Mouse (Mus musculus) kidney, embryonic 15.5 days (tissue): Measurements from ENCODE around the gene Myadml2. TPM values are rescaled to one million over a fixed set of nuclear protein-coding genes. Genes with fewer than 3 reads are reported as not detected.
A peak's percentile ranks its signal among the peaks of the same experiment; 100 is the strongest.

Experiments
- ATAC-seq: fragments of 200-750 bp; cut with Nextera tagmentation; replicated peaks from 2 replicates; pipeline ENCODE4 v1.8.0; 2017; ENCODE audit warnings: moderate TSS enrichment; ENCODE audit not compliant: low FRiP score
- H3K27ac ChIP-seq: fragments of 300-500 bp; sonication (generic); 2 replicates; pipeline ENCODE4 v1.5.1; 2015; ENCODE audit warnings: mild to moderate bottlenecking, inconsistent platforms
- H3K27me3 ChIP-seq: fragments of 300-500 bp; sonication (generic); 2 replicates; pipeline ENCODE4 v1.6.1; 2015; ENCODE audit warnings: inconsistent platforms
- H3K36me3 ChIP-seq: fragments of 300-500 bp; sonication (generic); 2 replicates; pipeline ENCODE4 v1.6.1; 2015; ENCODE audit warnings: inconsistent platforms
- H3K4me1 ChIP-seq: fragments of 300-500 bp; sonication (generic); 2 replicates; pipeline ENCODE4 v1.6.1; 2015; ENCODE audit warnings: inconsistent platforms
- H3K4me2 ChIP-seq: fragments of 300-500 bp; sonication (generic); 2 replicates; pipeline ENCODE4 v1.6.1; 2015; ENCODE audit warnings: moderate library complexity, mild to moderate bottlenecking, inconsistent platforms
- H3K4me3 ChIP-seq: fragments of 300-500 bp; sonication (generic); replicated peaks from 2 replicates; pipeline ENCODE4 v1.5.1; 2015; ENCODE audit warnings: mild to moderate bottlenecking, inconsistent platforms
- H3K9ac ChIP-seq: fragments of 300-500 bp; sonication (generic); 2 replicates; pipeline ENCODE4 v1.6.1; 2015; ENCODE audit warnings: mild to moderate bottlenecking, inconsistent platforms
- H3K9me3 ChIP-seq: fragments of 300-500 bp; sonication (generic); replicated peaks from 2 replicates; pipeline ENCODE4 v1.6.1; 2016; ENCODE audit warnings: inconsistent platforms
- WGBS: fragments of 180-500 bp; shearing (Covaris S2); methylation state at CpG from one replicate; pipeline ENCODE4 v1.1.7; 2015; ENCODE audit warnings: mixed read lengths; 5-methylcytosine and 5-hydroxymethylcytosine counted together
- polyA plus RNA-seq: library from polyadenylated mRNA; unstranded; fragments of >200 nt; fragmentation: Nextera tagmentation; extraction: Ambion mirVana; gene quantifications from 2 replicates; pipeline ENCODE4 v1.2.1, GENCODE M21; 2015

Myadml2 gene
- polyA plus RNA-seq = 0.28 and 0.29 TPM in 2 replicates

GRCm38 (mm10) chr11:120648001-120648476, at the start of gene Myadml2:
Gene Myadml2 (minus strand): TSS chr11:120648158.
- Histone ChIP-seq H3K27me3 (peaks cover 17% of the 10 kb centered on the region; the same call in 1 of the 2 replicates), H3K4me2 (peak within 1 kb of the TSS; percentile 56), H3K27ac (no peak within 1 kb of the TSS), H3K9me3 (no peaks in the 10 kb centered on the region), H3K4me1 (peaks cover 18% of the 10 kb centered on the region), H3K9ac (peak within 1 kb of the TSS; percentile 33; the same call in 1 of the 2 replicates), H3K4me3 (peak within 1 kb of the TSS; percentile 14), H3K36me3 (no peaks in the 10 kb centered on the region)
- no peak for ATAC-seq
- 7% methylated on average over 13 of the region's 13 CpGs for WGBS

GRCm38 (mm10) chr11:120697741-120698140, 49.8 kb upstream of the Myadml2 start:
- Histone ChIP-seq H3K4me3 (no peak overlapping the region), H3K27me3 (no peaks in the 10 kb centered on the region), H3K9ac (no peak overlapping the region), H3K36me3 (peaks cover 54% of the 10 kb centered on the region), H3K4me1 (peaks cover 48% of the 10 kb centered on the region), H3K4me2 (no peak overlapping the region), H3K9me3 (no peaks in the 10 kb centered on the region), H3K27ac (peak overlapping the region; percentile 34)
- WGBS = 36% methylated on average over 10 of the region's 10 CpGs
- peak; percentile 59 for ATAC-seq

GRCm38 (mm10) chr11:120696568-120696967, 48.6 kb upstream of the Myadml2 start:
- 92% methylated on average over 6 of the region's 6 CpGs for WGBS

GRCm38 (mm10) chr11:120695641-120696040, 47.7 kb upstream of the Myadml2 start:
- Histone ChIP-seq H3K9ac (no peak overlapping the region), H3K27ac (peak overlapping the region; percentile 86), H3K9me3 (no peaks in the 10 kb centered on the region), H3K36me3 (peaks cover 43% of the 10 kb centered on the region), H3K27me3 (no peaks in the 10 kb centered on the region), H3K4me2 (peak overlapping the region; percentile 1; the same call in 1 of the 2 replicates), H3K4me1 (peaks cover 48% of the 10 kb centered on the region), H3K4me3 (no peak overlapping the region)
- WGBS = 13% methylated on average over 12 of the region's 12 CpGs
- peak; percentile 84 for ATAC-seq

More at GRCm38 (mm10) chr11:120696568-120696967, 48.6 kb upstream of the Myadml2 start:
- no peaks in the 10 kb centered on the region for H3K9me3 ChIP-seq
- peak overlapping the region; percentile 86; the same call in 1 of the 2 replicates for H3K27ac ChIP-seq
- no peak for ATAC-seq
- H3K4me2 ChIP-seq = no peak overlapping the region
- H3K9ac ChIP-seq = no peak overlapping the region
- H3K4me1 ChIP-seq = peaks cover 48% of the 10 kb centered on the region
- no peaks in the 10 kb centered on the region for H3K27me3 ChIP-seq
- peaks cover 46% of the 10 kb centered on the region for H3K36me3 ChIP-seq
- H3K4me3 ChIP-seq = no peak overlapping the region

GRCm38 (mm10) chr11:120695184-120695583, 47.2 kb upstream of the Myadml2 start:
- no peaks in the 10 kb centered on the region for H3K27me3 ChIP-seq
- no peaks in the 10 kb centered on the region for H3K9me3 ChIP-seq
- no peak overlapping the region for H3K4me3 ChIP-seq
- 15% methylated on average over 4 of the region's 4 CpGs for WGBS
- H3K36me3 ChIP-seq = peaks cover 43% of the 10 kb centered on the region
- H3K4me1 ChIP-seq = peaks cover 48% of the 10 kb centered on the region
- ATAC-seq = peak; percentile 66
- H3K27ac ChIP-seq = peak overlapping the region; percentile 86
- peak overlapping the region; percentile 4; the same call in 1 of the 2 replicates for H3K4me2 ChIP-seq
- H3K9ac ChIP-seq = no peak overlapping the region

GRCm38 (mm10) chr11:120693461-120693860, 45.5 kb upstream of the Myadml2 start:
- WGBS = 79% methylated on average over 3 of the region's 3 CpGs
- H3K9ac ChIP-seq = no peak overlapping the region
- no peak overlapping the region for H3K27ac ChIP-seq
- H3K4me1 ChIP-seq = peaks cover 43% of the 10 kb centered on the region
- no peaks in the 10 kb centered on the region for H3K9me3 ChIP-seq
- no peak overlapping the region for H3K4me3 ChIP-seq
- H3K4me2 ChIP-seq = no peak overlapping the region
- ATAC-seq = no peak
- H3K36me3 ChIP-seq = peaks cover 45% of the 10 kb centered on the region
- H3K27me3 ChIP-seq = no peaks in the 10 kb centered on the region

GRCm38 (mm10) chr11:120692471-120693011, 44.6 kb upstream of the Myadml2 start:
- Histone ChIP-seq H3K4me2 (no peak overlapping the region), H3K4me3 (no peak overlapping the region), H3K9me3 (no peaks in the 10 kb centered on the region), H3K4me1 (peaks cover 34% of the 10 kb centered on the region), H3K36me3 (peaks cover 52% of the 10 kb centered on the region), H3K9ac (no peak overlapping the region), H3K27me3 (no peaks in the 10 kb centered on the region), H3K27ac (peak overlapping the region; percentile 33; the same call in 1 of the 2 replicates)
- WGBS = 88% methylated on average over 4 of the region's 4 CpGs
- no peak for ATAC-seq

- Histone ChIP-seq H3K4me3 (no peak overlapping the region), H3K27me3 (no peaks in the 10 kb centered on the region), H3K36me3 (peaks cover 69% of the 10 kb centered on the region), H3K27ac (no peak overlapping the region), H3K4me1 (peaks cover 2% of the 10 kb centered on the region), H3K4me2 (no peak overlapping the region), H3K9ac (no peak overlapping the region), H3K9me3 (no peaks in the 10 kb centered on the region)
- no peak for ATAC-seq
- WGBS = 85% methylated on average over 3 of the region's 3 CpGs
Observed at GRCm38 (mm10) chr11:120689365-120689764, 41.4 kb upstream of the Myadml2 start.

- no peaks in the 10 kb centered on the region for H3K4me1 ChIP-seq
- WGBS = 76% methylated on average over 20 of the region's 20 CpGs
- ATAC-seq = no peak
- H3K9me3 ChIP-seq = no peaks in the 10 kb centered on the region
- H3K27me3 ChIP-seq = no peaks in the 10 kb centered on the region
- H3K4me2 ChIP-seq = no peak overlapping the region
- no peak overlapping the region for H3K4me3 ChIP-seq
- no peak overlapping the region for H3K9ac ChIP-seq
- H3K27ac ChIP-seq = peak overlapping the region; percentile 30; the same call in 1 of the 2 replicates
- peaks cover 73% of the 10 kb centered on the region for H3K36me3 ChIP-seq
Observed at GRCm38 (mm10) chr11:120686650-120687272, 38.8 kb upstream of the Myadml2 start.

- ATAC-seq = no peak
- no peak overlapping the region for H3K4me2 ChIP-seq
- H3K27me3 ChIP-seq = no peaks in the 10 kb centered on the region
- H3K9ac ChIP-seq = no peak overlapping the region
- peaks cover 80% of the 10 kb centered on the region for H3K36me3 ChIP-seq
- no peak overlapping the region for H3K4me3 ChIP-seq
- H3K4me1 ChIP-seq = no peaks in the 10 kb centered on the region
- no peak overlapping the region for H3K27ac ChIP-seq
- H3K9me3 ChIP-seq = no peaks in the 10 kb centered on the region
- 83% methylated on average over 2 of the region's 2 CpGs for WGBS
Observed at GRCm38 (mm10) chr11:120684660-120685059, 36.7 kb upstream of the Myadml2 start.

- WGBS = 57% methylated on average over 2 of the region's 2 CpGs
- no peaks in the 10 kb centered on the region for H3K4me1 ChIP-seq
- H3K9me3 ChIP-seq = no peaks in the 10 kb centered on the region
- no peak for ATAC-seq
- H3K27ac ChIP-seq = no peak overlapping the region
- H3K36me3 ChIP-seq = peaks cover 82% of the 10 kb centered on the region
- no peak overlapping the region for H3K9ac ChIP-seq
- no peak overlapping the region for H3K4me2 ChIP-seq
- H3K27me3 ChIP-seq = no peaks in the 10 kb centered on the region
- H3K4me3 ChIP-seq = no peak overlapping the region
Observed at GRCm38 (mm10) chr11:120684086-120684485, 36.1 kb upstream of the Myadml2 start.

GRCm38 (mm10) chr11:120683536-120683935, 35.6 kb upstream of the Myadml2 start:
- Histone ChIP-seq H3K9me3 (no peaks in the 10 kb centered on the region), H3K36me3 (peaks cover 82% of the 10 kb centered on the region), H3K9ac (no peak overlapping the region), H3K4me2 (no peak overlapping the region), H3K27me3 (no peaks in the 10 kb centered on the region), H3K27ac (no peak overlapping the region), H3K4me1 (no peaks in the 10 kb centered on the region), H3K4me3 (no peak overlapping the region)
- 88% methylated on average over 3 of the region's 3 CpGs for WGBS
- no peak for ATAC-seq
